Mouse (Mus musculus): Measurements from ENCODE around the gene Gm20388.

DNA sequence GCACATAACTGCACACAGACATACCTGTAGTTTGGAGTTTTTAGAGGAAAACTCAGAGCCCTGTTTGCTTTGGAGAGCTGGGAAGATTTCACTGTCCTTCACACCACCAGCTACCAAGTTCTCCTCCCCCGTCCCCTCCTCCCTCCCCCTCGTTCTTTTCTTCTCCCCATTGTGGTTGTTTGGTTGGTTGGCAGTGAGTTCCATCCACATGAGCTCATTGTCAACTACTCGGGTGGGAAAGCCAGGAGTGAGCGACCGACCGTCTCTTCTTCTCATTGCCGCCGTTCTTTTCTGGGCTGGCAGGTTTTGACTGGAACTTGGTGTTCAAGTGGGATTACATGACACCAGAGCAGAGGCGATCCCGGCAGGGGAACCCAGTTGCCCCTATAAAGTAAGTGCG is 4421.1 kb downstream of the Gm20388 start:
- no peak for TF ChIP-seq CTCF (IDR thresholded peaks at IDR 0.05; ENCODE audit: low read depth)
- no peak for TF ChIP-seq EP300 (optimal IDR thresholded peaks at IDR 0.05)
